Mouse (Mus musculus): ENCODE measurements around the gene Gm47996. TPM values are rescaled to one million over a fixed set of nuclear protein-coding genes. Genes with fewer than 3 reads are reported as not detected.

Gm47996 gene
- polyA plus RNA-seq, 1 experiment: 0.61 TPM

- H3K4me3 ChIP-seq (ENCODE audit: extremely low read depth, insufficient read depth, insufficient read length): no peak overlapping the region
- DNase-seq (ENCODE audit: low read depth in 1 of 2, low spot score in 2 of 2): no peak
- 84% methylated on average over 3 of the region's 3 CpGs for WGBS
- no peaks in the 10 kb centered on the region; the same call in 1 of the 2 replicates for H3K4me1 ChIP-seq (ENCODE audit: control insufficient read depth, insufficient read depth, insufficient read length)
- no peaks in the 10 kb centered on the region for H3K27me3 ChIP-seq (ENCODE audit: control insufficient read depth, insufficient read depth, low read length)
- no peak overlapping the region for H3K27ac ChIP-seq (ENCODE audit: insufficient read depth, low read length)
- TF ChIP-seq POLR2A (IDR thresholded peaks at IDR 0.05; ENCODE audit: low read depth, low read length) (no peak), CTCF (IDR thresholded peaks at IDR 0.05; ENCODE audit: extremely low read depth, insufficient read depth, insufficient read length, insufficient replicate concordance) (no peak)
- no peaks in the 10 kb centered on the region for H3K36me3 ChIP-seq (ENCODE audit: control insufficient read depth, insufficient read depth, low read length)
These were observed 40.2 kb downstream of the Gm47996 start for GRCm38 (mm10) chr1:151250109-151250508.

- WGBS: 32% methylated on average over 18 of the region's 18 CpGs
- Histone ChIP-seq H3K27ac (ENCODE audit: insufficient read depth, low read length) (no peak overlapping the region), H3K27me3 (ENCODE audit: control insufficient read depth, insufficient read depth, low read length) (no peaks in the 10 kb centered on the region), H3K36me3 (ENCODE audit: control insufficient read depth, insufficient read depth, low read length) (no peaks in the 10 kb centered on the region), H3K4me3 (ENCODE audit: extremely low read depth, insufficient read depth, insufficient read length) (peak overlapping the region; percentile 2; the same call in 1 of the 2 replicates), H3K4me1 (ENCODE audit: control insufficient read depth, insufficient read depth, insufficient read length) (no peaks in the 10 kb centered on the region; the same call in 1 of the 2 replicates)
- no peak for TF ChIP-seq POLR2A (IDR thresholded peaks at IDR 0.05; ENCODE audit: low read depth, low read length)
- no peak for TF ChIP-seq CTCF (IDR thresholded peaks at IDR 0.05; ENCODE audit: extremely low read depth, insufficient read depth, insufficient read length, insufficient replicate concordance)
- peak; percentile 22 to 38 for DNase-seq (ENCODE audit: low read depth in 1 of 2, low spot score in 2 of 2)
These were observed 40.7 kb downstream of the Gm47996 start for GRCm38 (mm10) chr1:151250529-151251193.

GRCm38 (mm10) chr1:151251194-151252010 is 41.5 kb downstream of the Gm47996 start:
- TF ChIP-seq POLR2A (IDR thresholded peaks at IDR 0.05; ENCODE audit: low read depth, low read length) (no peak), CTCF (IDR thresholded peaks at IDR 0.05; ENCODE audit: extremely low read depth, insufficient read depth, insufficient read length, insufficient replicate concordance) (no peak)
- Histone ChIP-seq H3K4me1 (ENCODE audit: control insufficient read depth, insufficient read depth, insufficient read length) (no peaks in the 10 kb centered on the region; the same call in 1 of the 2 replicates), H3K36me3 (ENCODE audit: control insufficient read depth, insufficient read depth, low read length) (no peaks in the 10 kb centered on the region), H3K27me3 (ENCODE audit: control insufficient read depth, insufficient read depth, low read length) (no peaks in the 10 kb centered on the region), H3K4me3 (ENCODE audit: extremely low read depth, insufficient read depth, insufficient read length) (no peak overlapping the region), H3K27ac (ENCODE audit: insufficient read depth, low read length) (no peak overlapping the region)
- DNase-seq (ENCODE audit: low read depth in 1 of 2, low spot score in 2 of 2): no peak
- 65% methylated on average over 14 of the region's 14 CpGs for WGBS

GRCm38 (mm10) chr1:151255422-151255821 is 45.5 kb downstream of the Gm47996 start:
- TF ChIP-seq POLR2A (IDR thresholded peaks at IDR 0.05; ENCODE audit: low read depth, low read length): no peak
- TF ChIP-seq CTCF (IDR thresholded peaks at IDR 0.05; ENCODE audit: extremely low read depth, insufficient read depth, insufficient read length, insufficient replicate concordance): no peak
- no peak overlapping the region for H3K4me3 ChIP-seq (ENCODE audit: extremely low read depth, insufficient read depth, insufficient read length)
- no peaks in the 10 kb centered on the region; the same call in 1 of the 2 replicates for H3K4me1 ChIP-seq (ENCODE audit: control insufficient read depth, insufficient read depth, insufficient read length)
- H3K27ac ChIP-seq (ENCODE audit: insufficient read depth, low read length): no peak overlapping the region
- WGBS: 85% methylated on average over 5 of the region's 5 CpGs
- no peak for DNase-seq (ENCODE audit: low read depth in 1 of 2, low spot score in 2 of 2)
- H3K27me3 ChIP-seq (ENCODE audit: control insufficient read depth, insufficient read depth, low read length): no peaks in the 10 kb centered on the region
- H3K36me3 ChIP-seq (ENCODE audit: control insufficient read depth, insufficient read depth, low read length): no peaks in the 10 kb centered on the region

GRCm38 (mm10) chr1:151258090-151258954 is 48.4 kb downstream of the Gm47996 start:
- H3K27ac ChIP-seq (ENCODE audit: insufficient read depth, low read length): no peak overlapping the region
- TF ChIP-seq POLR2A (IDR thresholded peaks at IDR 0.05; ENCODE audit: low read depth, low read length) (no peak), CTCF (IDR thresholded peaks at IDR 0.05; ENCODE audit: extremely low read depth, insufficient read depth, insufficient read length, insufficient replicate concordance) (no peak)

GRCm38 (mm10) chr1:151259061-151259460 is 49.1 kb downstream of the Gm47996 start:
- no peak for DNase-seq (ENCODE audit: low read depth in 1 of 2, low spot score in 2 of 2)
- Histone ChIP-seq H3K4me3 (ENCODE audit: extremely low read depth, insufficient read depth, insufficient read length) (no peak overlapping the region), H3K36me3 (ENCODE audit: control insufficient read depth, insufficient read depth, low read length) (no peaks in the 10 kb centered on the region), H3K27ac (ENCODE audit: insufficient read depth, low read length) (no peak overlapping the region), H3K27me3 (ENCODE audit: control insufficient read depth, insufficient read depth, low read length) (no peaks in the 10 kb centered on the region), H3K4me1 (ENCODE audit: control insufficient read depth, insufficient read depth, insufficient read length) (no peaks in the 10 kb centered on the region)
- TF ChIP-seq POLR2A (IDR thresholded peaks at IDR 0.05; ENCODE audit: low read depth, low read length): no peak
- no peak for TF ChIP-seq CTCF (IDR thresholded peaks at IDR 0.05; ENCODE audit: extremely low read depth, insufficient read depth, insufficient read length, insufficient replicate concordance)
- WGBS: 77% methylated on average over 8 of the region's 8 CpGs

More at GRCm38 (mm10) chr1:151258090-151258954, 48.4 kb downstream of the Gm47996 start:
- no peak for DNase-seq (ENCODE audit: low read depth in 1 of 2, low spot score in 2 of 2)
- Histone ChIP-seq H3K4me1 (ENCODE audit: control insufficient read depth, insufficient read depth, insufficient read length) (no peaks in the 10 kb centered on the region), H3K36me3 (ENCODE audit: control insufficient read depth, insufficient read depth, low read length) (no peaks in the 10 kb centered on the region), H3K27me3 (ENCODE audit: control insufficient read depth, insufficient read depth, low read length) (no peaks in the 10 kb centered on the region), H3K4me3 (ENCODE audit: extremely low read depth, insufficient read depth, insufficient read length) (no peak overlapping the region)
- 82% methylated on average over 14 of the region's 14 CpGs for WGBS

Other genes with a start within 250 kb of the Gm47996 start
- gene Hmcn1, start 216.7 kb upstream of the Gm47996 start, polyA plus RNA-seq (2012; rRNA removed): 8.6 and 12.1 TPM in 2 replicates
- gene Gm47985, start 27.6 kb upstream of the Gm47996 start, polyA plus RNA-seq (2012; rRNA removed): 0.07 and 0.20 TPM in 2 replicates
- 0.14 and 0.40 TPM in 2 replicates for gene Gm8947, start 17.8 kb upstream of the Gm47996 start, polyA plus RNA-seq (2012; rRNA removed)
- gene Gm47995, start 11.7 kb upstream of the Gm47996 start, polyA plus RNA-seq (2012; rRNA removed): 0.11 and 0.33 TPM in 2 replicates
- gene 3110040M04Rik, start 6.0 kb upstream of the Gm47996 start, polyA plus RNA-seq (2012; rRNA removed): 0.23 TPM in 1 of 2 replicates, not detected in the other
- 30.5 and 35.7 TPM in 2 replicates for gene Ivns1abp, start 134.3 kb downstream of the Gm47996 start, polyA plus RNA-seq (2012; rRNA removed)
- gene Swt1, start 218.3 kb downstream of the Gm47996 start, polyA plus RNA-seq (2012; rRNA removed): 3.7 and 4.1 TPM in 2 replicates
- gene Trmt1l, start 218.4 kb downstream of the Gm47996 start, polyA plus RNA-seq (2012; rRNA removed): 11.9 and 14.2 TPM in 2 replicates

Data from spleen, adult 2 months (tissue).